Mouse (Mus musculus): ENCODE measurements around the gene Dlgap1.

GRCm38 (mm10) chr17:70748476-70748830 lies 779.6 kb downstream of the Dlgap1 start:
- no peak for TF ChIP-seq GATA1 (IDR thresholded peaks at IDR 0.05; ENCODE audit: borderline replicate concordance, low read length)
- no peak for TF ChIP-seq FLI1 (IDR thresholded peaks at IDR 0.05; ENCODE audit: low read length)
